Mouse (Mus musculus): ENCODE results near the gene Efhd2.

GRCm38 (mm10) chr4:141885451-141885850 is 10.7 kb upstream of the Efhd2 start:
- TF ChIP-seq POLR2A (IDR thresholded peaks at IDR 0.05; ENCODE audit: borderline replicate concordance, control insufficient read depth, low read depth, low read length), result no peak
- no peak for TF ChIP-seq CTCF (IDR thresholded peaks at IDR 0.05; ENCODE audit: control insufficient read depth, insufficient read depth, low read length)
